Mouse (Mus musculus) bone marrow, adult 2 months (tissue): ENCODE data around the gene Mast4.

Experiments used
- CTCF ChIP-seq: fragments of 200-500 bp; IDR thresholded peaks from 2 replicates; pipeline ENCODE4 v1.5.1; 2011; ENCODE audit warnings: low read length, control low read depth; ENCODE audit not compliant: control insufficient read depth, insufficient read depth
- POLR2A ChIP-seq: fragments of 200-500 bp; IDR thresholded peaks from 2 replicates; pipeline ENCODE4 v1.6.1; 2011; ENCODE audit warnings: low read depth, mild to moderate bottlenecking, control low read depth, low read length, borderline replicate concordance; ENCODE audit not compliant: control insufficient read depth

- TF ChIP-seq POLR2A (no peak), CTCF (no peak)
Measured at GRCm38 (mm10) chr13:103015131-103015750, 319.1 kb downstream of the Mast4 start.
